Mouse (Mus musculus): Measurements from ENCODE around the gene Gsto2.

Gsto2 gene

GRCm38 (mm10) chr19:47857957-47858942, 7.1 kb upstream of the Gsto2 start:
- DNase-seq (ENCODE audit: low spot score in 2 of 2) = no peak

GRCm38 (mm10) chr19:47859180-47859579, 6.2 kb upstream of the Gsto2 start:
- DNase-seq (ENCODE audit: low spot score in 2 of 2) = no peak

- no peak for DNase-seq (ENCODE audit: low spot score in 2 of 2)
These were observed 2.8 kb upstream of the Gsto2 start for GRCm38 (mm10) chr19:47862581-47862980.

- no peak for DNase-seq (ENCODE audit: low spot score in 2 of 2)
These were observed 1.3 kb upstream of the Gsto2 start for GRCm38 (mm10) chr19:47864051-47864450.

GRCm38 (mm10) chr19:47864721-47865120, 613 bp upstream of the Gsto2 start:
- no peak for DNase-seq (ENCODE audit: low spot score in 2 of 2)

- DNase-seq (ENCODE audit: low spot score in 2 of 2) = no peak
These were observed 2.4 kb downstream of the Gsto2 start for GRCm38 (mm10) chr19:47867628-47868175.

- no peak for DNase-seq (ENCODE audit: low spot score in 2 of 2)
These were observed 3.6 kb downstream of the Gsto2 start for GRCm38 (mm10) chr19:47868951-47869350.

- no peak for DNase-seq (ENCODE audit: low spot score in 2 of 2)
These were observed 4.2 kb downstream of the Gsto2 start for GRCm38 (mm10) chr19:47869516-47869915.

GRCm38 (mm10) chr19:47870102-47870666, 4.8 kb downstream of the Gsto2 start:
- no peak for DNase-seq (ENCODE audit: low spot score in 2 of 2)

- DNase-seq (ENCODE audit: low spot score in 2 of 2) = no peak
These were observed 6.2 kb downstream of the Gsto2 start for GRCm38 (mm10) chr19:47871515-47871914.

- DNase-seq (ENCODE audit: low spot score in 2 of 2) = no peak
These were observed 10.9 kb downstream of the Gsto2 start for GRCm38 (mm10) chr19:47876252-47876651.

GRCm38 (mm10) chr19:47881538-47881937, 16.2 kb downstream of the Gsto2 start:
- no peak for DNase-seq (ENCODE audit: low spot score in 2 of 2)

GRCm38 (mm10) chr19:47882151-47882881, 17.0 kb downstream of the Gsto2 start:
- peak in 1 of 2 experiments; percentile 77 for DNase-seq (ENCODE audit: low spot score in 2 of 2)

GRCm38 (mm10) chr19:47882882-47883254, 17.5 kb downstream of the Gsto2 start:
- DNase-seq (ENCODE audit: low spot score in 2 of 2) = no peak

GRCm38 (mm10) chr19:47884296-47885085, 19.2 kb downstream of the Gsto2 start:
- no peak for DNase-seq (ENCODE audit: low spot score in 2 of 2)

GRCm38 (mm10) chr19:47885191-47885743, 19.9 kb downstream of the Gsto2 start:
- no peak for DNase-seq (ENCODE audit: low spot score in 2 of 2)

- no peak for DNase-seq (ENCODE audit: low spot score in 2 of 2)
These were observed 20.6 kb downstream of the Gsto2 start for GRCm38 (mm10) chr19:47885886-47886285.

GRCm38 (mm10) chr19:47886617-47887016, 21.3 kb downstream of the Gsto2 start:
- no peak for DNase-seq (ENCODE audit: low spot score in 2 of 2)

- DNase-seq (ENCODE audit: low spot score in 2 of 2) = no peak
These were observed 22.1 kb downstream of the Gsto2 start for GRCm38 (mm10) chr19:47887417-47887816.

- DNase-seq (ENCODE audit: low spot score in 2 of 2) = no peak
These were observed 22.7 kb downstream of the Gsto2 start for GRCm38 (mm10) chr19:47888037-47888436.

Data from left cerebral cortex, adult 9 months (tissue).